Mouse (Mus musculus): ENCODE measurements around the gene Gm11627. TPM values are rescaled to one million over a fixed set of nuclear protein-coding genes. Genes with fewer than 3 reads are reported as not detected.

The Gm11627 gene
- polyA plus RNA-seq, 1 experiment from 2014 or later = 8.9 TPM

DNA sequence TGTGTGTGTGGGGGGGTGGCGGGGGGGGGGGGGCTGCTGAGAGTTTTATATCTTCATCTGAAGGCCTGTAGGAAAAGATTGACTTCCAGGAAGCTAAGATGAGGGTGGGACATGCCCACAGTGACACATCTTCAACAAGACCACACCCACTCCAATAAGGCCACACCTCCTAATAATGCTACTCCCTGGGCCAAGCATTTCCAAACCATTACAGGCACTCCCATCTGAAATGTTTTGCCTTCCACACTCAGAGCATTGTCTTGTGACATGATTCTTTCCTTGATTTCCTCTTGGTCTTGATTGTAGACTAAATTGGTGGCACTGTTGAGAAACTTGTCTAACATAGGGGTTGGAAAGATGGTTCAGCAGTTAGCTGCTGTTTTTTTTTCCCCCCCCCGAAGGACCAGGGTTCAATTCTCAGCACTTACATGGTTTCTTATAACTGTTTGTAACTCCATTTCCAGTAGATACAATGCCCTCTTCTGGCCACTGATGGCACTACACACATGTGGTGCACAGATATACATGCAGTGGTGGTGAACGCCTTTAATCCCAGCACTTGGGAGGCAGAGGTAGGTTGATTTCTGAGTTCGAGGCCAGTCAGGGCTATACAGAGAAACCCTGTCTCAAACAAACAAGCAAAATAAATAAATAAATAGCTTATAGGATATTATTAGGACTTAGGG, 7.3 kb upstream of the Gm11627 start:
- Histone ChIP-seq H3K9ac (ENCODE audit: low read depth, low read length) (no peak overlapping the region), H3K27me3 (ENCODE audit: insufficient read depth, low read length) (no peaks in the 10 kb centered on the region), H3K4me1 (replicated peaks; ENCODE audit: insufficient read depth, low read length) (peaks cover 6% of the 10 kb centered on the region; the same call in 1 of the 2 replicates), H3K9me3 (replicated peaks; ENCODE audit: low read length) (no peaks in the 10 kb centered on the region), H3K4me2 (ENCODE audit: low read length) (no peak overlapping the region), H3K36me3 (ENCODE audit: insufficient read depth, low read length) (no peaks in the 10 kb centered on the region), H3K4me3 (replicated peaks; ENCODE audit: low read depth, low read length) (no peak overlapping the region), H3K27ac (no peak overlapping the region)
- ATAC-seq (replicated peaks; ENCODE audit: low FRiP score, low read depth) (no peak), DNase-seq (ENCODE audit: low spot score) (no peak)
- WGBS = 92% methylated on average over 4 of the region's 4 CpGs
- TF ChIP-seq CTCF (IDR thresholded peaks at IDR 0.05; ENCODE audit: low read depth) = peak; percentile 24; the same call in 1 of the 2 replicates

DNA sequence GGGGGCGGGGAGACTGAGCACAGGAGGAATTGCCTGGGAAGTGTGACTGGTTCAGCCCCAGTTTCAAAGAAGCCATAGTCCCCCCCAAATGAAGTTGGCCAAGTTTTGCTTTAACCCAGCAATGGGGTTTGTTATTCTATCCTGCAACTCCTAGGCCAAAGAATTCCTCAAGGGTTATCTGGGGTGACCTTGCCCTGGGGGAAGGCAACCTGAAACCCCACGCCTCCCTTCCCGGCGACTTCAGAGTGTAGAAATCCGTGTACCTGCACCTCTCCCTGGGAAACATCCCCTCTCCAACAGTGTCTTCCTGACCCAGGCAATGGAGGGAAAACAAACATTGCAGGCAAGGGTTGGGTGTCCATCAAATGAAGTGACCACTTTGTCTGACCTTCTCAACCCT, 3.5 kb upstream of the Gm11627 start:
- no peaks in the 10 kb centered on the region for H3K27me3 ChIP-seq (ENCODE audit: insufficient read depth, low read length)
- no peak overlapping the region for H3K4me3 ChIP-seq (replicated peaks; ENCODE audit: low read depth, low read length)
- no peak for ATAC-seq (replicated peaks; ENCODE audit: low FRiP score, low read depth)
- no peak for DNase-seq (ENCODE audit: low spot score)
- H3K9me3 ChIP-seq (replicated peaks; ENCODE audit: low read length) = no peaks in the 10 kb centered on the region
- peak overlapping the region; percentile 80 for H3K27ac ChIP-seq
- H3K4me1 ChIP-seq (replicated peaks; ENCODE audit: insufficient read depth, low read length) = peaks cover 9% of the 10 kb centered on the region
- H3K9ac ChIP-seq (ENCODE audit: low read depth, low read length) = no peak overlapping the region
- WGBS = 13% methylated on average over 5 of the region's 5 CpGs
- H3K36me3 ChIP-seq (ENCODE audit: insufficient read depth, low read length) = no peaks in the 10 kb centered on the region
- H3K4me2 ChIP-seq (ENCODE audit: low read length) = no peak overlapping the region
- TF ChIP-seq CTCF (IDR thresholded peaks at IDR 0.05; ENCODE audit: low read depth) = no peak

DNA sequence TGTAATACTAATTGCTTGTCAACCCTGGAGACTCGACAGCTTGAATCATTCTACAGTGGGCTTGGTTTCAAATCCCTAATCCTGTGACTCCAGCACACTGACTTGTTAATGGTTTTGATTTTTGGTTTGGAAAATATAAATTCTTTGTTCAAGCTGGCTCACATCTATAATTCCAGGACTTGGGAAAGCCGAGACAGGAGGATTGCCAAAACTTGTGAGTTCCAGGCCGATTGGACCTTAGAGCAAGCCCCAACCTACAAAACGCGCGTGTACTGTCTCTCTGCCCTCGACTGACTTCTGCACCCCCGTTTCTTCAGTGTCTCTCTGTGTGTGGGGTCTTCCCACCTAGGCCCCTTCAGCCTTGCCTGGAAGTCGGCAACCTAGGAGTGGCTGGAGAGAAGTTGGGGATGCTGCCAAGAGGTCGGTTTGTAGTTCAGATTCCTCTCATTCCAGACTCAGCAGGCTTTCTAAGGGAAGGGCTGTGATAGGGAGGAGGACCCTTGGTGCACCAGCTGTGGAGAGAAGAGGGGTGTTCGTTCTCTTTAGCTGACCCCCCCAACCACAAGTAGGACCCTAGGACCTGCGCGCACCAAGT, 2.9 kb upstream of the Gm11627 start:
- WGBS = 28% methylated on average over 13 of the region's 13 CpGs
- ATAC-seq (replicated peaks; ENCODE audit: low FRiP score, low read depth) = no peak
- Histone ChIP-seq H3K4me1 (replicated peaks; ENCODE audit: insufficient read depth, low read length) (peaks cover 9% of the 10 kb centered on the region), H3K4me2 (ENCODE audit: low read length) (no peak overlapping the region), H3K9me3 (replicated peaks; ENCODE audit: low read length) (no peaks in the 10 kb centered on the region), H3K9ac (ENCODE audit: low read depth, low read length) (no peak overlapping the region), H3K4me3 (replicated peaks; ENCODE audit: low read depth, low read length) (no peak overlapping the region), H3K27me3 (ENCODE audit: insufficient read depth, low read length) (no peaks in the 10 kb centered on the region), H3K27ac (peak overlapping the region; percentile 80), H3K36me3 (ENCODE audit: insufficient read depth, low read length) (no peaks in the 10 kb centered on the region)
- DNase-seq (ENCODE audit: low spot score) = peak; percentile 91
- no peak for TF ChIP-seq CTCF (IDR thresholded peaks at IDR 0.05; ENCODE audit: low read depth)

DNA sequence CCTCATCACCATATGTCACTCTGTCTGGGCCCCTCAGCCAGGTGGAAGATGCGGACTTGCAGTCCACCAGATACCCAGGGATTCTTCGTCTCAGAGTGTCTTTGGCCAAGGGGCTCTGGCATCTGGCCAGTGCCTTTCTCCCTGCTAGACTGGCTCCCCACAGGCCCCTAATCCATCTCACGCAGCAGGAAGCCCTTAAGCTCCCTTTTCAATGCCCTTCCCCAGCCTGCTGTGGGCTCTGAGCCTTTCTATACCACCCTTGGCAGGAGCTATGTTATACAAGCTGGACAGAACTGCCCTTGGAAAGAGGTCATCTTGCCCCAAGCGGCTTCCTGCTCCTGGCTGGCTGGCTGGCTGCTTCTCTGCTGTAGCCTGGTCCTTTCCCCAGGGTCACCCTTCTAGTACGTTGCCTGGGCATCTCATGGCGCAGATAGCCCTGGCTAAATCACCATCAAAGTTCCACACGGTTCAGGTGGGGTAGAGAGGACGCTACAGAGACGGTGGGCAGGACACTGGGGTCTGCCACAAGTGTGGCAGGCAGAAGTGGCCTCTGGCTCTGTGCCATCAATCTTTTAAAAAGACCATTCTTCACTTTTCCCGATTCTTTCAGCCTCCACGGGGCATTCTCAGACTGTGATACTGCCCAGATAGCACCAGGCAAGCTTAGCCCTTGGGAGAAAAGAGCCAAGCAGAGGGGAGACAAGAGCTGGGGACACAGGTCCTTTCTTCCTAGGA, 2.2 kb upstream of the Gm11627 start:
- no peak overlapping the region for H3K4me2 ChIP-seq (ENCODE audit: low read length)
- H3K4me1 ChIP-seq (replicated peaks; ENCODE audit: insufficient read depth, low read length) = peaks cover 9% of the 10 kb centered on the region
- ATAC-seq (replicated peaks; ENCODE audit: low FRiP score, low read depth) (no peak), DNase-seq (ENCODE audit: low spot score) (no peak)
- H3K27me3 ChIP-seq (ENCODE audit: insufficient read depth, low read length) = no peaks in the 10 kb centered on the region
- TF ChIP-seq CTCF (IDR thresholded peaks at IDR 0.05; ENCODE audit: low read depth) = no peak
- H3K9me3 ChIP-seq (replicated peaks; ENCODE audit: low read length) = no peaks in the 10 kb centered on the region
- no peak overlapping the region for H3K4me3 ChIP-seq (replicated peaks; ENCODE audit: low read depth, low read length)
- H3K27ac ChIP-seq = peak overlapping the region; percentile 80
- 29% methylated on average over 11 of the region's 11 CpGs for WGBS
- H3K36me3 ChIP-seq (ENCODE audit: insufficient read depth, low read length) = no peaks in the 10 kb centered on the region
- H3K9ac ChIP-seq (ENCODE audit: low read depth, low read length) = no peak overlapping the region

DNA sequence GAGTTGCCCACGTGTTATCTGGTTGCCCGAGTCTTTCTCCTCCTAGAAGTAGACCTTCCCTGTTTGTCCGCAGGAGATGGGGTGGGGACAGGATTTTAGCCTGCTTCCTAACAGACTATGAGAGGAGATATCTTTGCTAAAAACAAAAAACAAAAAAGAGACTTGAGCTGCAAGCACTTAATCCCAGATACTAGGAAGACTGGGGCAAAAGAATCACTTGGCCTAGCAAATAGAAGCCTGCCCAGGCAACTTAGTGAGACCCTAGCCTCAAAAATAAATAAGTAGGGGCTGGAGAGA, 721 bp upstream of the Gm11627 start:
- no peaks in the 10 kb centered on the region for H3K36me3 ChIP-seq (ENCODE audit: insufficient read depth, low read length)
- DNase-seq (ENCODE audit: low spot score) = no peak
- H3K4me2 ChIP-seq (ENCODE audit: low read length) = peak overlapping the region; percentile 53
- H3K27me3 ChIP-seq (ENCODE audit: insufficient read depth, low read length) = no peaks in the 10 kb centered on the region
- TF ChIP-seq CTCF (IDR thresholded peaks at IDR 0.05; ENCODE audit: low read depth) = no peak
- H3K9ac ChIP-seq (ENCODE audit: low read depth, low read length) = no peak overlapping the region
- no peak for ATAC-seq (replicated peaks; ENCODE audit: low FRiP score, low read depth)
- WGBS = 49% methylated on average over 3 of the region's 3 CpGs
- peak overlapping the region; percentile 78 for H3K27ac ChIP-seq
- no peak overlapping the region; the same call in 1 of the 2 replicates for H3K4me3 ChIP-seq (replicated peaks; ENCODE audit: low read depth, low read length)
- peaks cover 9% of the 10 kb centered on the region for H3K4me1 ChIP-seq (replicated peaks; ENCODE audit: insufficient read depth, low read length)
- H3K9me3 ChIP-seq (replicated peaks; ENCODE audit: low read length) = no peaks in the 10 kb centered on the region

DNA sequence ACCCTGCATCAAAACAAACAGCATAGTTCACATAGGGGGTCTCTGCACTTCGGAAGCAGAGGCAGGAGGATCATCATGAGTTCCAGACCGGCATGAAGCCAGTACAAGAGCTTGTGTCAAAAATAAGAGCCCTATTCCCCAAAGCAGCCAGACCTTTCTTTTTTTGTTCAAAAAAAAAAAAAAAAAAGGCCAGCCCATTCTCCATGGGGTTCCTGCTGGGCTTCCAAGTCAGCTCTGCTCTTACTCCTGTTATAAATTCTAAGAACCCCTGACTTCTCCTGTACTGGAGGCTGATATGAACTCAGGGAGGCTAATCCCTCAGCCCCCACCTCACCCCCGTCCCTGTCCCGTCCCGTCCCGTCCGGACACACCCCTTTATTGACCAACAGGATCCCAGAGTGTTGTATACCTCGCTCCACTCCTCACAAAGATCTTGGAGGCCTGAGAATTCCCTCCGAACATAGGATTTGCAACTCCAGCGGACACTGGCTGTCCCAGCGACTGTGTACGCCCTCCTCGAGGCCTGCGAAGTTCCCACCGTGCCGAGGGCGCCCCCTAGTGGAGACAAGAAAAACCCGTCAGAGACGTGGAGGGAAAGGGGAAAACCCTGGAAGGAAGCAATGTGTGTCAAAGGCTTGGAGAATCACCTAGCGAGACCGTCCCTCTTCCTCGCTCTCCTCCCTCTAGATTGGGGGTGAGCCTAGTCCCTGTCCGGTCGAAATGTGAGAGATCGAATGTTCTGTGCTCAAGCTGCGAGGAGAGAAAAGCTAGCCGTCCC, 731 bp downstream of the Gm11627 start:
- Histone ChIP-seq H3K9me3 (replicated peaks; ENCODE audit: low read length) (no peaks in the 10 kb centered on the region), H3K9ac (ENCODE audit: low read depth, low read length) (peak overlapping the region; percentile 38; the same call in 1 of the 2 replicates), H3K4me1 (replicated peaks; ENCODE audit: insufficient read depth, low read length) (peaks cover 9% of the 10 kb centered on the region), H3K4me2 (ENCODE audit: low read length) (peak overlapping the region; percentile 53), H3K27ac (peak overlapping the region; percentile 78), H3K4me3 (replicated peaks; ENCODE audit: low read depth, low read length) (peak overlapping the region; percentile 5), H3K27me3 (ENCODE audit: insufficient read depth, low read length) (no peaks in the 10 kb centered on the region), H3K36me3 (ENCODE audit: insufficient read depth, low read length) (no peaks in the 10 kb centered on the region)
- DNase-seq (ENCODE audit: low spot score) (peak; percentile 95), ATAC-seq (replicated peaks; ENCODE audit: low FRiP score, low read depth) (peak; percentile 60)
- peak; percentile 99 for TF ChIP-seq CTCF (IDR thresholded peaks at IDR 0.05; ENCODE audit: low read depth)
- WGBS = 6% methylated on average over 27 of the region's 27 CpGs

Data from kidney, postnatal 0 days (tissue).